Mouse (Mus musculus) CD4-positive helper T cell, adult 2 months (primary cell): Measurements from ENCODE around the gene Slc5a5.

Experiments
- DNase-seq: peaks from one replicate; pipeline ENCODE4 v3.0.0-alpha.2; 2012; ENCODE audit warnings: low read depth, missing footprints, low spot score

Gene Slc5a5

DNA sequence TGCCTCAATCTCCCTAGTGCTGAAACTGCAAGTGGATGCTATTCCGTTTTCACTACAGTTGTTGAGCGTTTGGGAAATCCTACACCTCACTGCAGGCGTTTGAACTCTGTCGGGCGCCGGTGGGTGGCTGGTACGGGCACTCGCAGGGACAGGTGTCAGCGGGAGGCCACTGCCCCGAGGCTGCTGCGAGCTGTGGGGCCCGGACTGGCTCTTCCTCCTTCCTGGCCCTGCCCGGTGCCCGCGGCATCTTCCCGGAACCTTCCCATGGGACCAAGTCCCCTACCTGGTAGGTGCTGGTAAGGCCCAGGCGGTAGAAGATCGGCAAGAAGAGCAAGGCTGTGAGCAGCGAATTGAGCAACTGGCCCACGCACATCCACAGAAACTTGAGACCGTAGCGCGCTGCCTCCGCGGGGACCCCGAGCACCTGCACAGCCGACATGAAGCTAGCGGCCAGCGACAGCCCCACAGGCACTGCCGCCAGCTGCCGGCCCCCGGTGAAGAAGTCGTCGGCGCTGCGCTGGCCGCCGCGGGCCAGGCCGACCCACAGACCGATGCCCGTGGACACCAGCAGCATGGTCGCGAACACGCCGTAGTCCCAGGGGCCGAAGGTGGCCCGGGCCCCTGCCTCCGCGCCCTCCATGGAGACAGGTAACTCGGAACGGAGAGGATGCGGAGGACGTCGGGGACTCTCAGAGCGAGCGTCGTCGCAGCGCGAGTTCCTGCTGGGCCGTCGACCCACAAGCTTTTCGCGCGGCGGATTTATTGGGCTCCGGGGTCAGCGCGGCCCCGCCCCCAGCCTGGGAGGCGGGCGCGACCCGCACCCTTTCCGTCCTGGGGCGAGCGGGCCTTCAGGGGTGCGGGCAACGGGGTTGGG, at the start of gene Slc5a5:
Gene Slc5a5, minus strand, starts transcription at position 736 of the 874 bp plus-strand sequence.
- DNase-seq, result peak; percentile 37

- DNase-seq, result no peak
These were observed 48.9 kb upstream of the Slc5a5 start for GRCm38 (mm10) chr8:70941478-70941877.

- no peak for DNase-seq
These were observed 44.6 kb upstream of the Slc5a5 start for GRCm38 (mm10) chr8:70937200-70937599.

DNA sequence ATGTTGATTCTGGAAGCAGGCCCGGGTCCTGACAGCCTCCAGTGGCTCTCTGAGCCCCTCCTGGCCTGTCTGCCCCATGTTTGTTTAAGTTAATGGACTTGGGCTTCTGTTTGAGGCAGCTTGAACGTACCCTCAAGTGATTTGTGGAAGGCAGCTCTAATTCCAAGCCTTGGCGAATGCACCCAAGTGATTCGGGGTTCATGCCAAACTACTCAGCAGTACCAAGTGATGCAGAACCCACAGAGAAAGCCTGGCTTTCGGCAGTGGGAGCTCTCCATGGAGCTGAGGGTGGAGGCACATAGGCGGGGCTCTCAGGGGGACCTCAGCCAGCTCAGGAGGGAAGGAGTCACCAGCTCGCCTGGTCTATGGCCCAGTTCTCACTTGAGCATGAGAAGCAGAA, 42.2 kb upstream of the Slc5a5 start:
- DNase-seq, result no peak

DNA sequence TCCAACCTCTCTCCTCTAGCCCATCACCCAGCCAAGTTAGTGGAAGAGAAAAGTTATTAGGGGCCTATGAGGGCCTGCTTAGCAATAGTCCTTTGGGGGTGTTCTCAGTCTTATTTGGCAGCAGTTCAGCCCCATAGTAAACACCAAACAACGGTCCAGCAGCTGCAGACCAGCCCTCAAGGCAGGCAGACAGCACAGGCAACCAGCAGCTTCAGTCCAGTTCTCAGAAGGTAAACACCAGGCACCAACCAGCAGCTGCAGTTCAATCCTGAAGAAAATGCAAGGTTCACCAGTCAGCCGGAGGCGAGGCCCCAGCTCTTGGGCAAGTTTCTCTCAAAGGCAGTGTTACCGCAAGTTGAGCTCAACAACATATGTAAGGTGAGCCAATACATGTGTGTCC, 40.5 kb upstream of the Slc5a5 start:
- no peak for DNase-seq

DNA sequence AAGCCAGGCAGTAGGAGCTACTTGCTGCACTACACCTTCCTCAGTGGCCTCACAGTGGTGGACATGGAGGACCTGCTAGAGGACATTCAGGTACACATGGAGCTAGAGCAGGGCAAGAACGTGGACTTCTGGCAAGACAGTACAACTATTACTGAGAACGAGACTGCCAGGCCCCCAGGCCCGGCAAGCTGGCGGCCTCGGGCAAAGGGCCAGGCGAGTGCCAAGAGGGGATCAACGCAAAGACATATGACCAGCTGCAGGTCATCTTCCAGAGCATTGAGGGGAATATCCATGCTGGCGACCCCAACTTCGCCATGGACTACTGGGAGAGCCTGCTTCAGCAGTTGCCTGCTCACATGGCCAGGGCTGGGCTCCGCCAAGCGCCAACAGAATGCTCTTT, 39.2 kb upstream of the Slc5a5 start:
- no peak for DNase-seq

GRCm38 (mm10) chr8:70928778-70929322, 36.3 kb upstream of the Slc5a5 start:
- no peak for DNase-seq

GRCm38 (mm10) chr8:70928096-70928495, 35.5 kb upstream of the Slc5a5 start:
- no peak for DNase-seq

- no peak for DNase-seq
These were observed 33.8 kb upstream of the Slc5a5 start for GRCm38 (mm10) chr8:70926396-70926795.

DNA sequence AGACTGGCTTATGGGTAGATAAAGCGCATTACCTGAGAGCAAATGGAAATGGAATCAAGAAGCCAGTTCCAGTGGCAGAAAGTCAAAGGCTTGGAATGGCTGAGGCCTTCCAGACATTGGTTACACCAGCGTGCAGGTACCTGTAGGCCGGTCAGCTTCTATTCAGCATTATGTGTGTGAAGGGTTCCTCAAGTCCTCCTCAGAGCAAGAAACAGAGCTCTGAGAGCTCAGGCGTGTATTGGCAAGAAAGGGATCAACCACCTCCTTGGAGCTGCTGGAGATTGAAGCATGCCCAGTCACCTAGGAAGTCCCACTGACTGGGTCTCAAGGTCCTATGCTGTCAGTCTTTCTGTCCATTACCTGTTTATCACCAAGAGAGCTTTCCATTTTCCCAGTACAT, 33.2 kb upstream of the Slc5a5 start:
- no peak for DNase-seq

DNA sequence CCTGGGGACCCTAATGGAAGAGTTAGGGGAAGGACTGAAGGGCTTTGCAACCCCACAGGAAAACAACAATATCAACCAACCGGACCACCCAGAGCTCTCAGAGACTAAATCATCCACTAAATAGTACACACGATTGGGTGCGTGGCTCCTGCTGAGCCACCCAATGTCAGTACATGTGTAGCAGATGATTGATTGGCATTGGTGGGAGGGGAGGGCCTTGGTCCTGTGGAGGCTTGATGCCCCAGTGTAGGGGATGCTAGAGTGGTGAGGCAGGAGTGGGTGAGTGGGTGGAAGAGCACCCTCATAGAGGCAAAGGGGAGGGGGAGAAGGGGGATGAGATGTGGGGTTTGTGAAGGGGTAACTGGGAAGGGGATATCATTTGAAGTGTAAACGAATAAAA, 31.6 kb upstream of the Slc5a5 start:
- no peak for DNase-seq

GRCm38 (mm10) chr8:70920049-70920922, 27.7 kb upstream of the Slc5a5 start:
- no peak for DNase-seq

DNA sequence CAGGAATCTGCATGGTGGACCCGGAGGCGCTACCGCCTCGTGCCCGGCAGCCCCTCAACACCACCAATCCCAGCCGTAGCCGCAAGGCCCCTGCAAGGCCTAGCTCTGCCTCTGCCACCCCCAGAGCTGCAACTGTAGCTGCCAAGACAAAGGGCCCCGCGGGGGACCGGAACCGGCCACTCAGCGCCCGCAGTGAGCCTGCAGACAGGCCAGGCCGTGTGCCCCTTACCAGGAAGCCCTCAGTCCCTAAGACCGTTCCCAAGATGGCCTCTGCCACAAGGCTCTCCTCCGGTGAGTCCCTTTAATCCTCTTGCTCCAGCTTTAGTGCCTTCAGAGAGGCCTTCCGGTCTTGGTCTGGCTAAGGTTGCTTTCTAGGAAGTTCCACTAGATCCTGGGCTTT, 22.1 kb upstream of the Slc5a5 start:
- no peak for DNase-seq

GRCm38 (mm10) chr8:70913523-70913922, 21.0 kb upstream of the Slc5a5 start:
- DNase-seq, result no peak

DNA sequence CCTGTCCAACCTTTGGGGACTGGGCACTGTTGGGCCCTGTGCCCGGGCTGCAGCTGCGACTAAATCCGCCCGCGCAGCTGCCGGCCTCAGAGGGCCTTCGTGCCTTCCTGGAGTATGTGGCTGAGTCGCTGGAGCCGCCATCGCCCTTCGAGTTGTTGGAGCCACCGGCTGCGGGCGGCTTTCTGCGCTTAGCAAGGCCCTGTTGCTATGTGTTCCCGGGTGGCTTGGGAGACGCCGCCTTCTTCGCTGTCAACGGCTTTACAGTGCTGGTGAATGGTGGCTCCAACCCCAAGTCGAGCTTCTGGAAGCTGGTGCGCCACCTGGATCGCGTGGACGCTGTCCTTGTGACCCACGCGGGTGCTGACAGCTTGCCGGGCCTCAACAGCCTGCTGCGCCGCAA, 20.4 kb upstream of the Slc5a5 start:
- DNase-seq, result no peak

- DNase-seq, result no peak
These were observed 19.0 kb upstream of the Slc5a5 start for GRCm38 (mm10) chr8:70911596-70911995.

DNA sequence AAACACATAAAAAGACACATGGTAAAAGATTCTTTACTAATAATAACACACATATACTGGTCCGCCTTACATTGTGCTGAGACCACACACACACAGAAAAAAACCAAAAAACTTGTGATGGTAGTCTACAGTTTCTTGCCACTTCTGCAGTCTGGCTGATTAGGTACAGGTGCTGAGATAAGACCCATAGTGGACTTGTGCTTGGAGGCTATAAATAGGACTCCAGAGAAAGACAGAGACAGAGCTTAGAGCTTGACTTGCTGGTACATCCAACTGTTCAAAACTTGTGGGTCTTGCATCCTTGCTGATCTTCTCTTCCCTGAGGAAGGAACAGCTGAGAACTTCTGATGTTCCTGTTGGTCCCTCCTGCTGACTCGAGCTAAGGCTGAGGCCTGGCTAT, 15.0 kb upstream of the Slc5a5 start:
- DNase-seq, result no peak

DNA sequence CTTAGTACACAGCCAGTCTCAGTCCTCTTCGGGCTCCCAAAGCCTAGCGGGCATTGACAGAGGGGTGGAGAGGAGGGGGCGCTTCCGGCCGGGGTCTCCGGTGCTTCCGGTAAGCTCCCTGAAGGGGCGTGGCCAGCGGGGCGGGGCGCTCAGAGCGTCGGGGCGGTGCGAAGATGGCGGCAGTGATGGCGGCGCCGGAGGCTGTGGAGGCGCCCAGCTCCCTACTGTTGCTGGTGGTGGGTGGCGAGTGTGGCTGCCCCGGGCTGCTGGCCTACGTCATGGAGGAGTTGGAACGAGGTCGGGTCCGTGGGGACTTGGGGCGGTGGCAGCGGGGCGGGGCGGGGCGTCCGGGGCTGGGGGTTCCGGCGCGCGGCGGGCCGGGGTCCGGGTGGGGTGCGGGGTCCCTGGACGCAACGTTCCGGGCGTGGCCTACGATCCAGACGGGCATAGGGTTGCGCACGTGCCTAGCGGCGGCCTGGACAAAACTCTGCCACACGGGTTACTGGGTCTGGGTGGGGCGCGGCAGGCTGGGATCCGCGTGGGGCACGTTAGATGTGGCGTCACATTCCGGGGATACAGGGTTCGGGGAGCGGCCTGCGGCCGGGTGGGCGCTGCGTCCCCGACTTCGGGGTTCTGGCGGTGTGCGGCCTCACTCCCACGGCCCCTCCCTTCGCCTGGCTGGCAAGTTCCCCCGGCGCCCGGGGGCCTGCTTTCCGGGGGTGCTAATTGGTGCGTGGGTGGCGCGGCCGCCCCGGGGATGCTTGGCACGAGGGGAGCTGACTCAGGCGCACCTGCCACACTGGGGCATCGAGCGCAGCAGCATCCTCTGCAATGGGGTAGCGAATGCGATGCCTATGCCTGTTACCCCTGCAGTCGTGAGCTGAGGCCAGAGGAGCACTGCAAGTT, 13.5 kb upstream of the Slc5a5 start, which contains the start of gene Map1s:
Gene Map1s, plus strand, starts transcription at position 102 of the 906 bp plus-strand sequence.
- DNase-seq, result peak; percentile 86

DNA sequence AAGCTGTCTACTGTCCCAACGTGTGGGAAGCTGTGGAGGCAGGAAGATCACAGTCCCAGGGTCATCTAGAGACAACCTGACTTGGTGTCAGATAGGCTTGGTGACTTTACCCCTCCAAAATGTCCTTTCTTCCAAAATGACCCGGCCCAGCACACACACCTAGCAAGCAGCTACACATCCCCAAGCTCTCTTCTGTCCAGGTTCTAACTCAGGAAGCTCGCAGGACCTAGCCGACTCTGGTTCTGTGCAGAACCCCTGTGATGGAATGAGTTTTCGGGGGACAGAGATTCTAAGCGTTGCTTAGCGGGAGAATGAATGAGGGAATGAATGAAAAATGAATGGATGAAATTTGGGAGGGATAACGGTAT, 12.9 kb upstream of the Slc5a5 start:
- no peak for DNase-seq

GRCm38 (mm10) chr8:70904532-70904931, 12.0 kb upstream of the Slc5a5 start:
- DNase-seq, result no peak

DNA sequence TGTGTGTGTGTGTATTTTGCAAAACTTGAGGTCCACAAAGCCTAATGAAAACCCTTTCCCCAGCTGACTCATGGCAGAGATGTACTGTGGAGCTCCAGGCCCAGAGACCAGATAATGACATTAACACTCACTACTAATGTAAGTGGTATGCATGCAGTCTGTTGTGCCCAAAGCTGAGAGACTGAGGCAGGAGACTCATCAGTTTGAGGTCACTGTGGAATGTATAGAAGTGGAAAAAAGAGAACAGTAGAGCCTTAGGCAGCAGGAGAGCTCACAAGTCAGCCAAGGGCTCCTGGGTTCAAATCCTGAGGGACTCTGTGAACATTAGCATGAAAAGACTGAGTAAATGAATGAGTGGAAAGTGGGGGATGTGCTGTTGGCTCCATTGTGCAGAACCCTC, 11.0 kb upstream of the Slc5a5 start:
- DNase-seq, result no peak
